Mouse (Mus musculus) CH12F3 (cell line): ENCODE data around the gene Vmn2r89.
"Not testable (repeated sequence)": the region's sequence is repeated elsewhere in the genome, so short reads cannot be mapped to it uniquely, and the experiment has no call there.

Experiments used
- in situ Hi-C: fragments of 300-500 bp; cut with MboI; formaldehyde crosslinking; loops from 2 replicates; pipeline ENCODE4 v1.14.3; 2020; ENCODE audit warnings: low sequenced_read_pairs

The Vmn2r89 gene

GRCm38 (mm10) chr14:51451557-51451956 is at the start of gene Vmn2r89:
Vmn2r89 (plus strand) TSS chr14:51451857.
- in situ Hi-C loops = not testable (repeated sequence)

- in situ Hi-C loops = no loop called here
Observed at GRCm38 (mm10) chr14:51410520-51410919, 41.1 kb upstream of the Vmn2r89 start, which contains the start of gene Vmn2r88. Vmn2r88 (plus strand) TSS chr14:51410820.

GRCm38 (mm10) chr14:51423885-51424284 is 27.8 kb upstream of the Vmn2r89 start:
- in situ Hi-C loops = no loop called here

- in situ Hi-C loops = not testable (repeated sequence)
Observed at GRCm38 (mm10) chr14:51430138-51430537, 21.5 kb upstream of the Vmn2r89 start.

- in situ Hi-C loops = no loop called here
Observed at GRCm38 (mm10) chr14:51434546-51434945, 17.1 kb upstream of the Vmn2r89 start.

- in situ Hi-C loops = no loop called here
Observed at GRCm38 (mm10) chr14:51435020-51435419, 16.6 kb upstream of the Vmn2r89 start.

GRCm38 (mm10) chr14:51438955-51439354 is 12.7 kb upstream of the Vmn2r89 start:
- in situ Hi-C loops = no loop called here

- in situ Hi-C loops = not testable (repeated sequence)
Observed at GRCm38 (mm10) chr14:51480278-51480677, 28.6 kb downstream of the Vmn2r89 start.

GRCm38 (mm10) chr14:51481332-51482015 is 29.8 kb downstream of the Vmn2r89 start:
- in situ Hi-C loops = not testable (repeated sequence)

GRCm38 (mm10) chr14:51482051-51482715 is 30.5 kb downstream of the Vmn2r89 start:
- in situ Hi-C loops = no loop called here

- in situ Hi-C loops = not testable (repeated sequence)
Observed at GRCm38 (mm10) chr14:51482971-51483381, 31.3 kb downstream of the Vmn2r89 start.

GRCm38 (mm10) chr14:51483671-51484070 is 32.0 kb downstream of the Vmn2r89 start:
- in situ Hi-C loops = no loop called here

GRCm38 (mm10) chr14:51486111-51486510 is 34.5 kb downstream of the Vmn2r89 start:
- in situ Hi-C loops = no loop called here

- in situ Hi-C loops = no loop called here
Observed at GRCm38 (mm10) chr14:51495781-51496180, 44.1 kb downstream of the Vmn2r89 start.

GRCm38 (mm10) chr14:51496955-51497354 is 45.3 kb downstream of the Vmn2r89 start:
- in situ Hi-C loops = no loop called here

- in situ Hi-C loops = no loop called here
Observed at GRCm38 (mm10) chr14:51497958-51498357, 46.3 kb downstream of the Vmn2r89 start.

GRCm38 (mm10) chr14:51499707-51500275 is 48.1 kb downstream of the Vmn2r89 start:
- in situ Hi-C loops = no loop called here

- in situ Hi-C loops = no loop called here
Observed at GRCm38 (mm10) chr14:51500461-51500860, 48.8 kb downstream of the Vmn2r89 start.

GRCm38 (mm10) chr14:51507416-51507815 is 55.8 kb downstream of the Vmn2r89 start:
- in situ Hi-C loops = no loop called here
